Mouse (Mus musculus) lung, postnatal 0 days (tissue): ENCODE measurements around the gene Fermt1. TPM values are rescaled to one million over a fixed set of nuclear protein-coding genes. Genes with fewer than 3 reads are reported as not detected.

Experiments used
- ATAC-seq: fragments of 200-750 bp; cut with Nextera tagmentation; 2 replicates; pipeline ENCODE4 v1.8.0; 2017; ENCODE audit warnings: moderate library complexity
- DNase-seq: peaks from one replicate; pipeline ENCODE4 v3.0.0-alpha.2; 2016; ENCODE audit warnings: low spot score
- H3K27ac ChIP-seq: fragments of 300-500 bp; sonication (generic); 2 replicates; pipeline ENCODE4 v1.5.1; 2014; ENCODE audit warnings: antibody characterized with exemption, mild to moderate bottlenecking, low read length, mixed read lengths
- H3K27me3 ChIP-seq: fragments of 300-500 bp; sonication (generic); replicated peaks from 2 replicates; pipeline ENCODE4 v1.6.1; 2014; ENCODE audit warnings: low read length, mixed read lengths; ENCODE audit not compliant: insufficient read depth
- H3K36me3 ChIP-seq: fragments of 300-500 bp; sonication (generic); 2 replicates; pipeline ENCODE4 v1.6.1; 2014; ENCODE audit warnings: low read length, mixed read lengths; ENCODE audit not compliant: insufficient read depth
- H3K4me1 ChIP-seq: fragments of 300-500 bp; sonication (generic); 2 replicates; pipeline ENCODE4 v1.6.1; 2014; ENCODE audit warnings: antibody characterized with exemption, low read depth, low read length, mixed read lengths; ENCODE audit not compliant: insufficient read depth
- H3K4me2 ChIP-seq: fragments of 300-500 bp; sonication (generic); replicated peaks from 2 replicates; pipeline ENCODE4 v1.6.1; 2014; ENCODE audit warnings: low read depth, mild to moderate bottlenecking, low read length, moderate library complexity, mixed read lengths
- H3K4me3 ChIP-seq: fragments of 300-500 bp; sonication (generic); 2 replicates; pipeline ENCODE4 v1.5.1; 2014; ENCODE audit warnings: low read depth, low read length
- H3K9ac ChIP-seq: fragments of 300-500 bp; sonication (generic); replicated peaks from 2 replicates; pipeline ENCODE4 v1.6.1; 2014; ENCODE audit warnings: low read depth, mild to moderate bottlenecking
- H3K9me3 ChIP-seq: fragments of 300-500 bp; sonication (generic); 2 replicates; pipeline ENCODE4 v1.6.1; 2016; ENCODE audit warnings: low read length, mixed read lengths
- CTCF ChIP-seq: IDR thresholded peaks from 2 replicates; pipeline ENCODE4 v1.5.1; 2016; ENCODE audit warnings: antibody characterized with exemption, mild to moderate bottlenecking
- EP300 ChIP-seq: IDR thresholded peaks from 2 replicates; pipeline ENCODE4 v1.6.1; 2016; ENCODE audit warnings: antibody characterized with exemption, mild to moderate bottlenecking, control low read depth
- WGBS: fragments of 180-500 bp; shearing (Covaris S2); extraction: QIAGEN DNeasy Blood & Tissue Kit; methylation state at CpG from one replicate; pipeline ENCODE4 v1.1.7; 2014; 5-methylcytosine and 5-hydroxymethylcytosine counted together
- polyA plus RNA-seq: library from polyadenylated mRNA; unstranded; fragments of >200 nt; fragmentation: Nextera tagmentation; extraction: Ambion mirVana; gene quantifications from 2 replicates; pipeline ENCODE4 v1.2.1, GENCODE M21; 2015

The Fermt1 gene
- polyA plus RNA-seq, 1 experiment from 2014 or later, result 1.5 TPM

DNA sequence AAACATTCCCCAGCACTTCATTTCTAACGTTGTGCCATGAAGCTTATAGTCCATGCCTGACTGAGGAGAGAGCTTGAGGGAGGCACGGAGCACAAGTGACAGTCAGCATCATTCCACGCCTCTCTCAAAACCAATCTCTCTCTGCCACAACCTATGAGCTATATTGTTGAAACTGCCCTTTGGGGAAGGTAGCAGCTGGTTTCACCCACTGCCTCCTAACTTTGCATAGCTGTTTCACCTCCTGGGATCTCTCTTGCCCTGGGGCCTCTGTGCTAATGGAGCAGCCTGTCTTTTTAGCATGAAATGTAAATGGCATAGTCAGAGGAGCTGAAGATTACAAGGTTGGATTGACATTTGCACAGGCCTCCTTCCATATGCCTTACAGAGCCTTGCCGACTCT is 43.6 kb downstream of the Fermt1 start:
- H3K9me3 ChIP-seq, result no peaks in the 10 kb centered on the region
- no peak overlapping the region for H3K27ac ChIP-seq
- TF ChIP-seq CTCF (no peak), EP300 (no peak)
- H3K9ac ChIP-seq, result no peak overlapping the region
- H3K4me3 ChIP-seq, result no peak overlapping the region
- H3K27me3 ChIP-seq, result no peaks in the 10 kb centered on the region
- H3K4me2 ChIP-seq, result no peak overlapping the region
- DNase-seq (no peak), ATAC-seq (no peak)
- 67% methylated on average over 3 of the region's 4 CpGs for WGBS
- H3K36me3 ChIP-seq, result no peaks in the 10 kb centered on the region
- no peaks in the 10 kb centered on the region for H3K4me1 ChIP-seq

DNA sequence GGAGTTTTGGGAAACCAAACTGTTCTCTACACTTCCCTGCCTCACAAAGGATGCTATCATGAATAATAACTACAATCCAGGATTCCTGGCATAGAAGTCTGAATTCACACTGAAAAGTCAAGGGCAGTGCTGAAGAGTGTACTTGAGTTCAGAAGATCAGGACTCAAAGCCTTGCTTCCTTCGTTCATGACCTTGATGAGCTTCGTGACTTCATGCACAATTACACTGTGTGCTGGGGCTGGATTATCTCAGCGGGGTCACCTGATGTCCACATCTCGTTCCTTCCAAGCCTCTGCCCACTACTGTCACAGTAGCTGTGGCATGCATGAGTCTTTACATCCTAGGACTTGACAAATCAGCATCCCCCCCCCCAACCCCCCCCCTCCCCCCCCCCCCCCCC is 44.1 kb downstream of the Fermt1 start:
- TF ChIP-seq CTCF (no peak), EP300 (no peak)
- Histone ChIP-seq H3K27ac (no peak overlapping the region), H3K4me2 (no peak overlapping the region), H3K9me3 (no peaks in the 10 kb centered on the region), H3K36me3 (no peaks in the 10 kb centered on the region), H3K4me3 (no peak overlapping the region), H3K4me1 (no peaks in the 10 kb centered on the region), H3K27me3 (no peaks in the 10 kb centered on the region), H3K9ac (no peak overlapping the region)
- no peak for ATAC-seq
- DNase-seq, result no peak
- WGBS, result 60% methylated on average over 4 of the region's 4 CpGs

DNA sequence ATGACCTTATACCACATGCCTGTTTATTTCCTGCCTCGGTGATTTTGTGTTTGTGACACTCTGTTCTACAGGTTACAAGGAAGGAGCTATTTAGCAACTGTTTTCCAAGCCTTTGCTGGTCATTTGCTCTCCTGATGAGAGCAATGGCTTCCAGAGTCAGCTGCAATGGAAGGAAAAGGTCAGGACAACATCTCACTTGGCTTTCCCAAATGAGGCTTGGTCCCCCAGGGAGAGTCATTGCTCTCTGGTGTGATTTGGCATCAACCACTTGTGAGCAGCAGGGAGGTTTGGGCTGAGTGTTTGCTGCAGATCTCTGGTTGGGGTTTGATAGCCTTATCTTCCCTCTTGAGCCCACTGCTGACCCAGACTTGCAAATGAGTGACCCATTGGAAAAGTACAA is 45.1 kb downstream of the Fermt1 start:
- H3K27me3 ChIP-seq, result no peaks in the 10 kb centered on the region
- H3K4me1 ChIP-seq, result no peaks in the 10 kb centered on the region
- no peak overlapping the region for H3K27ac ChIP-seq
- no peaks in the 10 kb centered on the region for H3K36me3 ChIP-seq
- no peak overlapping the region for H3K9ac ChIP-seq
- TF ChIP-seq CTCF (no peak), EP300 (no peak)
- ATAC-seq (no peak), DNase-seq (no peak)
- 61% methylated on average over 1 of the region's 1 CpGs for WGBS
- H3K9me3 ChIP-seq, result no peaks in the 10 kb centered on the region
- no peak overlapping the region for H3K4me2 ChIP-seq
- no peak overlapping the region for H3K4me3 ChIP-seq

DNA sequence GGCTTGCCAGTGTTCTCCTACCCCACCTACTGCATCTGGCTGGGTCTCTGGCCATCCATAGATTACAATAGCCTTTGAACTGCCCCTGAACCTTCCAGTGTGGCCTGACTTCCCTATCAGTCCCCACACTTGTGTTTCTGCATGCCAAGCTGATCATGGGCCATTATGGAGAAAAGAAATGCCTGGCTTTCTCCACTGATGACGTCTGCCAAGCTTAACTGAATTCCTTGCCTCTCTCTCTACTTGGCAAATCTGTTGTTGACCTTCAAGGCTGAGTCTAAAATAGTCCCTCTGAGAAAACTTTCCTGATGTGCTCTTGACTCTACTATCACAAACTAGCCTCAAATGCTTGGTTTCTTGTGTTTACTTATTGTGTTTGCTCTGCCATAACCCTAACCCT is 47.5 kb downstream of the Fermt1 start:
- H3K36me3 ChIP-seq, result no peaks in the 10 kb centered on the region
- H3K27me3 ChIP-seq, result no peaks in the 10 kb centered on the region
- no peak overlapping the region for H3K9ac ChIP-seq
- no peaks in the 10 kb centered on the region for H3K4me1 ChIP-seq
- TF ChIP-seq EP300, result no peak
- no peak for TF ChIP-seq CTCF
- no peak overlapping the region for H3K4me3 ChIP-seq
- no peaks in the 10 kb centered on the region for H3K9me3 ChIP-seq
- DNase-seq (no peak), ATAC-seq (no peak)
- H3K27ac ChIP-seq, result no peak overlapping the region
- H3K4me2 ChIP-seq, result no peak overlapping the region
- WGBS, result 39% methylated on average over 1 of the region's 1 CpGs

DNA sequence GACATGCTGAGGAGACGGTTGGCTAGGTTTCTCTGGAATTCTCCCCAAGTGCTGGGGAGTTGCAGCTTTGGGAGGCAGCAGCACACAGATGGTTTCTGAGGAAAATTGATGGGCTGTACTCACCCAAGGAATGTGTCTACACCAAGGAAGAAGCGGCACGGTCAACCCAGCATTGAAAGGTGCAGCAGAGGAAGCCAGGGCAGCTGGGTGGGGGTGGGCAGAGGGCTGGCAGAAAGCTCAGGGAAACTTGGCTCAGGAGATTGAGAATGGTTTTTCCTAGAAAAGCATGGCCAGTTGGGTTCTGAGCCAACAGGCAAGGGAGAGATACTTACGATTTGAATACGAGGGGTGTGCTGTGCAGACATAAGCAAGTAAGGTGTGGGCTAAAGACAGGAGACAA is 51.9 kb downstream of the Fermt1 start:
- 71% methylated on average over 5 of the region's 5 CpGs for WGBS
- TF ChIP-seq CTCF (no peak), EP300 (no peak)
- H3K27ac ChIP-seq, result no peak overlapping the region
- DNase-seq (no peak), ATAC-seq (no peak)
- no peak overlapping the region for H3K9ac ChIP-seq
- no peak overlapping the region for H3K4me3 ChIP-seq
- no peaks in the 10 kb centered on the region for H3K36me3 ChIP-seq
- H3K9me3 ChIP-seq, result no peaks in the 10 kb centered on the region
- H3K27me3 ChIP-seq, result no peaks in the 10 kb centered on the region
- H3K4me2 ChIP-seq, result no peak overlapping the region
- no peaks in the 10 kb centered on the region for H3K4me1 ChIP-seq

DNA sequence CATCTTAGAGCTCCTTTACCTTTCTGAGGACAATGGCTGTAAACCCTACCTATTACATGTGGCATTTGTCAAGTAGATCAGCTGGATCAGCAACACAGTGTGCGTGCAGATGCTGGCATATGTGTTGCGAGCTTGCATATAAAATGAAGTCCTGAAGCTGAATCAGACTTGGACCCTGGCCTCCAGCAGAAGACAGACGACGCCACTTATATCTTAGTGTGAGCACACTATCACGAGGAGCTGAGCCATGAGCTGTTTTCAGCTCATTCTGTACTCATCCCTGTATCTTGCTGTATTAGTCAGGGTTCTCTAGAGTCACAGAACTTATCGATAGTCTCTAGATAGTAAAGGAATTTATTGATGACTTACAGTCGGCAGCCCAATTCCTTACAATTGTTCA is 60.4 kb downstream of the Fermt1 start:
- H3K4me3 ChIP-seq, result no peak overlapping the region
- TF ChIP-seq CTCF (no peak), EP300 (no peak)
- no peaks in the 10 kb centered on the region; the same call in 1 of the 2 replicates for H3K27me3 ChIP-seq
- no peaks in the 10 kb centered on the region for H3K36me3 ChIP-seq
- no peak overlapping the region for H3K9ac ChIP-seq
- DNase-seq (no peak), ATAC-seq (no peak)
- 80% methylated on average over 6 of the region's 7 CpGs for WGBS
- H3K9me3 ChIP-seq, result no peaks in the 10 kb centered on the region
- H3K4me2 ChIP-seq, result no peak overlapping the region
- no peaks in the 10 kb centered on the region for H3K4me1 ChIP-seq
- no peak overlapping the region for H3K27ac ChIP-seq

DNA sequence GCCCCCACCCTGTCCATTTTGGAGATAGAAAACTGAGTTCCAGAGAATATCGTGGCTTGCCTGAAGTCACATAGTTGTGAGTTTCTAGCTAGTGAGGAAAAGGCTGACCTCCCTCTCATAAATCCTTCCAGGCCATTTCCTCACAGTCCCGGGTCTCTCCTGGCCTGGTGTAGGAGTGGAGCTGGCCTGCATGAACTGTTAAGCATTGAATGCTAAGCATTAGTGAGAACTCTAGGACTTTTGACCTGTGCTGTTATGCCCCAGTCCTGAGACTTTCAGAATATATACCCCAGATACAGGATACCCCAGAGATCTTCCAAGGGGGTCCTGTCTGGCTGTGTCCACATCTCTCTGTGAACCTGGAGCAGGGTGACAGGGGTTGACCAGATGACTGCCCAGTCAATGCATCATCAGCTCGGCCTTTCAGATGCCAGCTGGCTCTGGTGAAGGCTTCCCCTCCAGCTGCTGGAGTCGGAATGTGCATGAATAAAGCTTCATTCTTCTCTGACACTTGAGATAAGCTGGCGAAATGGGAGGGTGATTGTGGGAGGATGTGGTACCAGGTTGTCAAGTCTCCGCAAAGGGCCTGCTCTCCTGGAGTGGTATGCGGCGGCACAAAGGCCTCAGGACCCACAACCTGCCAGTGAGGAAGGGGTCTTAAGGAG is 61.3 kb downstream of the Fermt1 start:
- TF ChIP-seq CTCF (no peak), EP300 (no peak)
- H3K4me1 ChIP-seq, result no peaks in the 10 kb centered on the region
- H3K4me3 ChIP-seq, result no peak overlapping the region
- H3K4me2 ChIP-seq, result no peak overlapping the region
- peaks cover 6% of the 10 kb centered on the region for H3K27me3 ChIP-seq
- 24% methylated on average over 8 of the region's 8 CpGs for WGBS
- no peaks in the 10 kb centered on the region for H3K9me3 ChIP-seq
- DNase-seq, result no peak
- no peak overlapping the region for H3K9ac ChIP-seq
- no peak overlapping the region for H3K27ac ChIP-seq
- H3K36me3 ChIP-seq, result no peaks in the 10 kb centered on the region
- no peak for ATAC-seq
